Mouse (Mus musculus): Measurements from ENCODE around the gene Clp1.
A peak's percentile ranks its signal among the peaks of the same experiment; 100 is the strongest.

The Clp1 gene

DNA sequence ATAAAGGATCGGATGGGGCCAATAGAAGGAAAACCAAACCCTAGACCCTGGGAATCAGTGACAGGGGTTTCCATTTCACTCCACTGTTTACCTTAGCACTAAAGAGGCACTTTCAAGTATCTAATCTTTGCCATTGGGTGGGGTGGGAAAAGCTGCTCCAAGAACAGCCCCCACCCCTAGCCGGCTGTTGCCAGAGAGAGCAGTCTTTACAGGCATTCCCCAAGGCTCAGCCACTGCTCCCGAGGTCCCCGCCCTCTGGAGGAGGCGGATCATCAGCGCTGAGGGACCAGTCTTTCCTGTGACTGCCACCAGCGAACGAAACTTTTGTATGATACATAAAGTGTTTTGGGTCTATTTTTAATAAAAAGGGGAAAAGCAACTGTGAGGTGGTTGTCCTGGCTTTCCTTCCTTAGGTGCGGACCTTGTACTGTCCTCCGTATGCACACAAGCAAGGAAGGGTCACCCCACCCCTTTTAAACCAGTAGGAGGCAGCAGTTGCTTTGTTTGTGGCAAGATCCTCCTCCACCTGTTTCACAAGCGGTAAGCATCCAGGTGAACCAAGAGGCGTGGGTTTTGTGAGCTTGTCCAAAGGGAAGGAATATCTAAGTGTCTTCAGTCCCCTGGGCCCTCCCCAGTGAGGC is 11.2 kb upstream of the Clp1 start:
- DNase-seq = peak; percentile 63 to 74

DNA sequence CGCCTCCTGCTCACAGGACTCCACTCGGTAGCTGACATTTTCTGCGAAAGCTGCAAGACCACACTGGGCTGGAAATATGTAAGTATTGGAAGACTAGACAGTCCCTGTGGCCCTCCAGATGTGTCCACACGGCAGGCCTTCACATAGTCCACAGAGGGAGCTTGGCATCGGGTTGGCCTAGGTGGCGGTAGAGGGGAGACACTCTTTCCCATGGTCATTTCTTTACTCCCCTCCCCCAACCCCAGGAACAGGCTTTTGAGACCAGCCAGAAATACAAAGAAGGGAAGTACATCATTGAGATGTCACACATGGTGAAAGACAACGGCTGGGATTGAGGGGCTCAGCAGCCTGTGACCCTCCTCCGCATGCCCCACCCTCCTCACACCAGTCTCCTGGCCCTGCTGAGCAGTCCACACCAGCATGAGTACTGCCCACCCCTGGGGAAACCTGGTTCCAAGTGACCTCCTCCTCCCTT is 10.3 kb upstream of the Clp1 start:
- peak; percentile 62 to 67 for DNase-seq

DNA sequence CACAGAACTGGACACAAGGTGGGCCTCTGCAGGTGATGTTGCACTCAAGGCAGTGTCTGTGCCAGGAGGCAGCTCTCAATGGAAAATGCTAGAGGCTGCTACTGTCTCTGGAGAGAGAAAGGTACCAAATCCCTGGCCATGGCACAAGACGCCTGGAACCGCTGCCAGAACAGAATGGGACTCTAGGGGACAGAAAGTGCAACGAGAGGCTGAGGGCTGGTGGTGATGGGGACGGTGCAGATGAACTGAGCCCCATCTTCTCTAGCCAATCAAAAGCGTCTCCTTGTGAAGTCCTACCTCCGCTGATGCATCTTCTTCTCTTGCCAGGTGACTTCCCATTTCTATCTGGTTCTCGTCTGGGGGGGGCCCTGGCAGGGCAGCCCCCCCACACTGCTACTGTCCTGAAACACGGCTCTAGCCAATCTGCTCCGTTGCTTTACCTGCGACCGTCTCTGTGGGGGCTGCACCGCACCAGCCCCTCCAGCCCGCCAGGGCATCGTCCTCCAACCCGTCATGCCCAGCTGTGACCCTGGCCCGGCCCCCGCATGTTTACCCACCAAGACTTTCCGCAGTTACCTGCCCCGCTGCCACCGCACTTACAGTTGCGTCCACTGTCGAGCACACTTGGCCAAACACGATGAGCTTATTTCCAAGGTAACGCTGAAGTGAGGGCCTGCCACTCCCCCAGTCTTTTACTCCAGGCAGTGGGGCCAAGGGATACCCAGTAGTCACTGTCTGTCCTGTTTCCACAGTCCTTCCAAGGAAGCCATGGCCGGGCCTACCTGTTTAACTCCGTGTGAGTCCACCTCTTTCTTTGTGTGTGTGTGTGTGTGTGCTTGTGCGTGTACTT is 9.4 kb upstream of the Clp1 start:
- peak; percentile 57 to 61 for DNase-seq

DNA sequence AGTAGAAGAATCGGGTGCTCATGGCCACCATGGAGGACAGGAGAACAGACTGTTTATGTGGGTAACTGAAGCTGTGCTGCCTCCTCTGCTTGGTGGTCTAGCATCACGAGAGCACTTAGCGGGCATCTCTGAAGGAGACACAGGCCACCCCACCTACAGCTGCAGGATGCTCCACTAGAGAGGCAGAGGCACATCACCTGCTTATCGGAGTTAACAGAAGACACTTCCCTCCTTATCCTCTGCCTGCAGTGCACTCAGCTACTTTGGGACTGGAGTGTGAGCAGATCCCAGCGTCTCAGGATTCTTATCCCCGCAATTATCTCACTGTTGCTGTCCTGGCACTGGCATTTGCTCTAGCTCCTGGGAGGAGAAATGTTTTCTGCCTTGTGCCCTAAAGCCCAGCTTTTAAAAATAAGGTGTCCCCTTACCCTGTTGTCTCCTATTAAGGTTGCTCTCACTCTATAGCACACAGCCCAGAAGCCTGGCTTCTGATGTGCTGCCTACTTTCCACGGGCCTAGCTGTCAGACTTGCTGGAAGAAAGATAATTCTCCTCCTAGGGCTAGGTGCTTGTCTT is 8.3 kb upstream of the Clp1 start:
- DNase-seq = peak in 1 of 2 experiments; percentile 12

DNA sequence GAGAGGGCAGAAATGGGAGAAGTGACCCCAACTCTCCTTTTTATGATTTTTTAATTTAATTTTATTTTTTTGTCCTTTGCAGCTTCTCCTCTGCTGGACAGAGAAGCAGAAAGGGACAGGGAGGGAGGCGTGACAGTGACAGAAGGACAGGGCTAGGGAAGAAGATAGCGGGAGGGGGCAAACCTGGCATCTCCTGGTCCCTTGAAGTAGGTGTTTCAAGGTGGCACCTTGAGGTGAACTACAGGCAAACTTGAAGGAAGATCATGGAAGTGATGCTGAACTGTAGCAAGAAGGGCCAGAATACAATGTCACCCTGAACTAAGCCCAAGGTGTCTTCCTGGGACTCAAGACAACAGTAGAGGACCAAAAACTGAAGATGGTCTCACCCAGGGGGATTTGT is 7.8 kb upstream of the Clp1 start:
- peak; percentile 54 to 59 for DNase-seq

DNA sequence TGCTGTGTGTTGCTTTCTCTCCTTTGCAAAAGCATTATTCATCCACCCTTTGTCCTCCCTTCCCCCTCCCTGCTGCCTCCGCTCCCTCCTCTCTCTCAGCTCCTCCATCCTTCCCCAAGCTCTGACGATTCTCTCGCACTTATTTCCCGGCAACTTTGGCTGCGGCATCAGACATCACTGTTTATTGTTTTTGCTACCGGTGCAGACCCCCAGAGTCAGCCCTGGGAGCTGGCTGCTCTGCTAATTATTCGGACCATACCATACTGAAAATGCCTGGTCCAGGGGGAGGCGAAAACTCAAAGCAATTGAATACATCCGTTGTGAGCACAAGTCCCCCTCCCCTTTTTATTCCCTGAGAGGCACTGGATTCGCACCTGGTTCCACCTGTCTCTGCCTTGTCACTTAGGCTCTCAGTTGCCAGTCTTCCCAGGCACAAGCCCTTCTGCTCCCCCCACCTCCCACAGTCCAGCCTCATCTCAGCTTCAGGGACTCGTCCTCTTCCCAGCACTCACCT is 7.3 kb upstream of the Clp1 start:
- DNase-seq = peak; percentile 69 to 75

DNA sequence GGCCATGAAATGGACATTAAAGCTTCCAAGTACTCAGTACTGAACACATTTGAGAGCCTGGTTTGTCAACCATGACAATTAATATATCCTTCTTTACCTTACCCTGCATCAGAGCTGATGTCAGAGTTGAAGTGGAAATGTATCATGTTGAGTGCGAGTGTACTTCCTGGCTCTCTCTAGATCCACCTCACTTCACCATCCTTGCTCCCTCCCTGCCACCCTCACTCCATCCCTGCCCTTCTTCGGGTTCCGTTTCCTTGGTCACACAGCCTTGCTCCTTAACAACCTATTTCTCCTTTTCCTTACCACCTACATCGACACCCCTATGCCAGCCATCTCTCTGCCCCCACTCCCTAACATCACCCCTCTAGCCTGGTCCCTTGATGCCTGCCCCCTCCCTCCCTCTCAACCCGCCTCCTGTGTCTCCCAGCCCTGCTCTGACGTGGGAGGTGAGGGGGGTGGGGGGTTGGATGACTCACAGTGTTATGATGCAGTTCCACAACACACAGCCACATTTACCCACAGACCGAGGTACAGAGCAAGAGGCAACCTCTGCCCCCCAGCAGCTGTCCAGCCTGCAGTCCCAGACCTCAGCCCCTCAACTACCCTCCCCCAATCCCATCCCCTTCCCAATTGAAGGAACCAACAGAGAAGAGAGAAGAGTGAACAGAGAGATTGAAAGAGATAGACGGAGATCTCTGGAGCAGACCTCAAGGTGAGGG is 6.6 kb upstream of the Clp1 start, which contains the start of gene Ypel4:
TSS of gene Ypel4 (plus strand) at position 480 of the 722 bp plus-strand sequence.
- DNase-seq = peak; percentile 90 to 91

DNA sequence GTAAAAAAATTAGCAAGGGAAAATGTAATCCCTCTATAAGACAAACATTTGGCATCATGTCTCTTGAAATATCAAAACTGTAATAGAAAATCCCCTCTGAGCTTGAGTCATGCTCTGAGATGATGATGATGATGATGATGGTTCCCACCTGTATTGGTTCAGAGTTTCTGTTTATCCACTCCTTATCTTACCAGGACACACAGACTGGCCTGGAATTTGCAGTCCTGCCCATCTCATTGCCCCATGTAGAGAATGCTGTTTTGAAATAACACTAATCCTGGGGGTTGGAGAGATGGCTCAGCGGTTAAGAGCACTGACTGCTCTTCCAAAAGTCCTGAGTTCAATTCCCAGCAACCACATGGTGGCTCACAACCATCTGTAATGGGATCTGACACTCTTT is 5.2 kb upstream of the Clp1 start:
- no peak for DNase-seq

DNA sequence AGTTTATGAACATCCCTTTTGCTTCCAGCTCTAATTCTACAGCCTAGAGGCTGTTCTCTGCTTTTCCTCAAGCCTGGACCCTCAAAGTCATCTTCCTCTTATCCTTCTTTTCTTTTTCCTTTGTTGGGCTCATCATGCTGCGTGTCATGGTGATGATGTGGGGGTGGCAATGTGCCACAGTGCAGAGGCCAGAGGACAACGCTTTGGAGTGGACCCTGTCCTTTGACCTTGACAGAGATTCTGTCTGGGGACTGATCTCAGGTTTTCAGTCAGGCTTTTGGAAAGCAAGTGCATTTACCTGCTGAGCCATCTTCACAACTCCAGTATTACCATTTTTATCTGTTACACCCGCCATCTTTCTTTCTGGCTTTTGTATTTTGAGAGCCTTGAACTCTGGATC is 4.1 kb upstream of the Clp1 start:
- no peak for DNase-seq

DNA sequence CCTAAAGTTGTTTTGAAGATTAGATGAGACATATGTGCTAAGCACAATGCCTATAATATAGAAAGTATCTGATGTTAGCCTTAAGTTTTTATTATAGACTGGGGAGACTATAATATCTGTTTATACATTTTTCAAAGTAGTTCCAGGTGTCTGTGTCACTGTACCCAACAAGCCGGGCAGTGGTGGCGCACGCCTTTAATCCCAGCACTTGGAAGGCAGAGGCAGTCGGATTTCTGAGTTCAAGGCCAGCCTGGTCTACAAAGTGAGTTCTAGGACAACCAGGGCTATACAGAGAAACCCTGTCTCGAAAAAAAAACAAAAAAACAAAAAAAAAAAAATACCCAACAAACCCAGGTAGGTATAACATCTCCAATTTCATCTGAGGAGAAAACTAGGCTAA is 1.0 kb upstream of the Clp1 start:
- peak in 1 of 2 experiments; percentile 7 for DNase-seq

DNA sequence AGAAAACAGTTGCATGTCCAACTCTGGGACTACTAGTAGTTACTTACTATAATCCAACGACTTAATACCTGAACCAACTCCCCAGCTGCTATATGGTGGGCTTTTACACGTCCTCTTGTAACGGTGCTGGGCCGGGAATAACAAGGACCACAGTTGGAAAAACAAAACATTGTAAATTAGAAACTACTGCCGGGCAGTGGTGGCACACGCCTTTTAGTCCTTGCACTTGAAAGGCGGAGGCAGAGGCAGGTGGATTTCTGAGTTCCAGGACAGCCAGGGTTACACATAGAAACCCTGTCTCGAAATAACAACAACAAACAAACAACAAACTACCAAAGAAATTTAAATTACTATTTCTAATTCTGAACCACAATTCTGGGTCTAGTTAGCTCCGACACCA is 434 bp downstream of the Clp1 start:
- DNase-seq = no peak

DNA sequence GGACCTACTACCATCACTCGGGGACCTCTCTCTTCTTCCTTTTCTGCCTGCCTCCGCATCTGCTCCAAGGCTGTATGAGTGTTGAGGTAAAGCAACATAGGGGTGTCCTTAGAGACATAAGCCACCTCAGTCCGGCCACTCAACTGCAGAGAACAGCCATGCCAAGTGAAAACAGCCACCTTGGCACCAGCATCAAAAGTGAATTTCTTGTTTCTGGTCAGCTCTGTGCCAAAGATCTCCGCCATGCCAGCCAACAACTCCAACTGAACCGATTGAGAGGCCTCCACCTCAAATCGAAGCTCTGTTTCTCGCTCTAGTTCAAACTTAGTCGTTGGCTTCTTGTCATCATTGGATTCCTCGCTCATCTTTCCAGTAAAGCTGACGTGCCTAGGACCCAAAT is 1.4 kb downstream of the Clp1 start:
- peak in 1 of 2 experiments; percentile 4 for DNase-seq

DNA sequence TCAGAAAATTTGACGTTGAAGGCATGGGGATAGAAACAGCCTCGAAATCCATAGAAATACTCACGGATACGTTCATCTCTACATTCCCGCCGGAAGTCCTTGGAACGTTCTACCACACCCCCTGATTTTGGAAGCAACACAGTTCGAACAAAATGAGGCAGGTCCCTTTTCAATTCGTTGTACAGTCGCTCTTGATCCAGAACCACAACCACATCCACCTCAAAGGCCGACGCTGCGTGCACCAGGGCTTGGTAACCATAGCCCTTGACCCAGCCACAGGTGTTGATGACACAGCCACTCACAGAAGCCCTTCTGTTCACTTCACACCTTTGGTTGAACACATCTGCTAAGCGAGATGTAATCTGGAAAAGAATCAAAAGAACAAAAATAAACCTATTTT is 3.3 kb downstream of the Clp1 start:
- no peak for DNase-seq

DNA sequence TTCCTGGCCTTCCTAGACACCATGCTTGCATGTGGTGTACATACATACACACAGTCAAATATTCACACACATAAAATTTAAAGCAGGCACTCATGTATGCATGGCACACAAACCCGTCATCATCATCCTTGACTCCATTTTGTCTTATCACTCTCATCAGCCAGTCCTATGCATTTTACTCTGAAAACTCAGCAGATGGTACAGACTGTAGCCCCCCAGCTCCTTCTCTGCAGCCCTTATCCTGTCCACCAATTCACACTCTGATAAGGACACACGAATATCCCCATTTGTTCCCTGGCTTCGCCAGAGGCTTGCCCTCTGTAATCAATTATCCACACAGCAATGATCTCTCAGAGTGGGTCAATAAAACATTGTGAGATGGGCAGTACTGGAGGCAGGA is 6.0 kb downstream of the Clp1 start:
- no peak for DNase-seq

DNA sequence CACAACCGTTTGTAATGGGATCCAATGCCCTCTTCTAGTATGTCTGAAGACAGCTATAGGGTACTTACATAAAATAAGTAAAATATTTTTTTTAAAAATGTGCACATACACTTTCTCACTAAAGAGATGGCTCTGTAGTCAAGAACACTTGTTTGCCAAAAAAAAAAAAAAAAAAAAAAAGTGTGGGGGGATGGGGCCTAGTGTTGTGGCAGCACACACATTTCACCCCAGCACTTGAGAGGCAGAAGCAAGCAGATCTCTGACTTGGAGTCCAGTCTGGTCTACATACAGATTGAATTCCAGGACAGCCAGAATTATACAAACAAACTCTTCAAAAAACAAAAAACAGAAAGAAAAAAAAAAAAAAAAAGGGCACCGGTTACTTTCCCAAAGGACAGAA is 6.4 kb downstream of the Clp1 start:
- DNase-seq = no peak

DNA sequence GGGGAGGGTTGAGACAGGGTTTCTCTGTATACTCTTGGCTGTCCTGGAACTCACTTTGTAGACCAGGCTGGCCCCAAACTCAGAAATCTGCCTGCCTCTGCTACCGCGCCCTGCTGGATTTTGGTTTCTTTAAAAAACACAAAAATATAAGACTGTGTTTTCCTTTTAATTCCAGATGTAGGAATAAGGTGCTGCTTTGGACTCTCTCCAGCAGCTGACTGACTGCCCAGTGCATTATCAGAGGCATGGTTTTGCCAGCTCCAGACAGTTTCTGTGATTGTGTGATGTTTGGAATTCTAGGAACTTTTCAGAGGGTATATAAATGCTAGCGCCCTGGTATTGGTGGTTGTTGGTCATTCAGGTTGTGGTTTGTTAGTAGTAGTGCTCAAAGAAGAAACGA is 9.8 kb downstream of the Clp1 start:
- DNase-seq = peak; percentile 9 to 16

DNA sequence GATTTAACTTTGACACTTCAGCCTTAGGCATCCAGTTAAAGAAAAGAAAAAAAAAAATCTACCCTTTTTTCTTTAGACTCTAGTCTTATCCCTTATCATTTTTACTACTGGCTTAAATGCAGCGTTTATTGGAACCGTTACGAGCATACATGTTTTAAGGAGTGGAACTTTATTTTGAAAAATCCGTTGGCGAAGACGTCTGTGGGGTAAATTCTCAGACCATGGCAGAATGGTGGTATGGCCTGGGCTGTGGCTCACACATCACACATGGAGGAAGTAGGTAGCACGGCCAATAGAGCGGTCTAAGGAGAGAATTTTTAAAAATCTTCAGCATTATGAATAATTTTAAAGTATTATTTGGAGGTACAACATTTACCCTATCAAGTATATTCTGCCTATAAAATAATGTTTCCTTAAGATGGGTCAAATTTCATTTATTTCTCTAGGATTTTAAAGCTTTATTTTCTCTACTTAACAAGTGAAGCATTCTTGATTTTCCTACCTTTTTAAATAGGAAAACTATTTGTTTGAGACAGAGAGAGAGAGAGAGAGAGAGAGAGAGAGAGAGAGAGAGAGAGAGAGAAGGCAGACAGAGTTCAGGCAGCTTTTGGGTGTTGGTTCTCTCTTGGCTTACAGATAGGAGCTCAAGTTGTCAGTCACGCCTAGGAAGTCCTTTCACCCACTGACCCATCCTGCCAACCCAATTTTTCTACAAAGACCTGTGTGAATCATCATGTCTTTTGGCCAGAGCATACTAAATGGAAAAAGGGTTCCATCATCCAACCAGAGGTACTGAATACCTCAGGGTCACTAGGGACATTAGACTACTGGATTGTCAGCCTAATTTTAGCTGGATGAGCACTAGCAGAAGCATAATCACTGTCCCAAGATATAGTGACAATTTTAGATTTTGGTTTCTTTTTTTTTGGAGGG is 10.5 kb downstream of the Clp1 start:
- peak; percentile 8 to 26 for DNase-seq

DNA sequence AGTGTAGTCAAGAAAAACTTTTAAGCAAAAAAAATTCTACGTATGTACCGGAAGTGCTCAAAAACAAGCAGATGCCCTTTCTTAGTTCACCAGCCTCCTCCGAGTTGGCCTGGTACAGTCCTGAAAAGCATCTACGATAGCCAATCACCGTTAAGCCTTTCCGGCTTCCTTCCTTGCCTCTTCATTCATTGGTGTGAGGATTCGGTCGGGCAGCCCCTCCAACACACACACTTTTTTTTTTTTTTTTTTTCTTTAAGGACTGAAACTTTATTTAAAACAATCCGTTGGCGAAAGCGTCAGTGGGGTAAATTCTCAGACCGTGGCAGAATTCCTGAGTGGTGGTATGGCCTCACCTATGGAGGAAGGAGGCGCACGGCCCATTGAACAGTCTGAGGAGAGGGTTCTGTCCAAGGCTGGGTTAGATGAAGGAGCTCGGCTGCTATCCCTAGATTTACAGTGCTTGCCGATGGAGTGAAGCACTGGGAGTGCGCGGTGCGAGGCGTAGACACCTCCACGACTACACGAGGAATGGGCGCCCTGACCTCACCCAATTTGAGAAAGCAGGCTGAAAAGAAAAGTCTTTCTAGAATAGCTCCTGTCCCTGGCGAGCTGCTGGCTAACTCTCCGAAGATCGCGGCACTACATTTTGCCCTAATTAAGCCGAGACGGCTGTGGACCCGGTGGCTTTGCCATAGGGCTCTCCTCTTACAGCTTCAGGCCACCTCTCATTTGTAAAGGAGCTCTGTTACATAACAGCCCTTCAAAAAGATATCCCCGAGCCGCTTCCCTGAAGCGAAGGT is 11.4 kb downstream of the Clp1 start:
- DNase-seq = peak in 1 of 2 experiments; percentile 87

DNA sequence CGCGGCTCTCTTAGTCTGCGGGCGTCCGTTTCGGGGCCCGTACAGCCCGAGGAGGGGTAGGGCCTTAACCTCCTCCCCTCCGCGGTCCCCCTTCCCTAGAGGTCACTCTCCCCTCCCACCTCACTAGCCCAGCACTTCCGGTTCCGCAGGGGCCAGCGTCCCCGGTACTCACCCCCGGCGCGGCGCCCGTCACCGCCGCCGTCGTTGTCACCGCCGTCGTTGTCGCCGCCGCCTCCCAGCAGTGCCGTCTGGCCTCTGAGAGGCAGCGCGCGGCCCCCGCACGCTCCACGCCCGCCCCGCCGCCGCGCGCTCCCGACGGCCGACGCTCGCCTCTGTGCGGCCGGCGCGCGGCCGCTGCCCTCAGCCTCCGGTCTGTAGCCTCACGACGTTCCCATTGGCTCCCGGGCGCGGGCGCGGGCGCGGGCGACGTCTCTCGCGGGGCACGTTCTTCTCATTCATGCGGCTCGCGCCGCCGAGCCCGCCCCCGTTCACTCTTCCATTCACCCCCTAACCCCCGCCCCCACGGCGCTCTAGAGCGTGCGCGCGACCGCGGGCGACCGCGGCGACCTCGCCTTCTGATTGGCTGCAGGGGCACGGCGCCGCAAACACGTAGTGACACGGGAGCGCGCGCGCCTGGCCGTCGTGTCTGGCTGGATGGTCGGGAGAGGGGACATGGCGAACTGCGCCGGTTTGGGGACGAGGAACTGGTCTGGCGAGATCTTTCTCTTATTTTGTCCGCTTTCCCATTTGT is 12.2 kb downstream of the Clp1 start, which contains the start of gene Zdhhc5:
TSS of gene Zdhhc5 (minus strand) at position 370 of the 751 bp plus-strand sequence.
- DNase-seq = peak; percentile 99 to 100

DNA sequence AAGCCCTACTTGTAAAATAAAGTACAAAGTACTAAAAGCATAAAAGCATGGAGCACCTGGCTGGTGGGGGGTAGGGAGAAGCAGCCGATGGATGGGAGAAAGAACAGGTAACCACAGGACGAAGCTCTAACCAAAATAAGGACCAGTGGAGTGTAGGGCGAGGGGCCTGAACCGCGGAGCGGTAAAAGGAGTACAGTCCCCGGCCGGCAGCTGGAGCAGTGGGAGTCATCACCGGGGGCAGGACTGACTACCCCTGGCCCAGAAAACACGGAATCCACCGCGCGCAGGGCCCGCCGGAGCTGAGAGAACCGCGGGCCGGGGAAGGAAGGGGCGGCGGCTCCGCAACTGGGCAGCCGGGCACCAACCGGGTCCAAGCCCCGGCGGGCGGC is 12.7 kb downstream of the Clp1 start:
- no peak for DNase-seq
